ENCODE assay signal across 20 mouse cellular contexts in genomic region chr11:107325226-107325625, GRCm38 (mm10).
DNase-seq lines count a peak whose midpoint lies in the region; ATAC-seq and TF ChIP-seq lines count a peak whose summit lies in the region.
"Had no signal": no experiment of that assay in that cellular context is flagged by ENCODE, and none has a peak within 500 bp of the region (broad histone marks: within the 10 kb centered on the region; RNA-seq: fewer than 3 reads in every experiment).

No protein-coding gene starts in this region.

- DNase-seq in heart, embryonic 10.5 days (ENCODE audit: low spot score) = no peak
- no peak for DNase-seq in heart, postnatal 25 days (ENCODE audit: low spot score)
- DNase-seq in hindbrain, embryonic 14.5 days (ENCODE audit: low spot score) = no peak
- no peak for DNase-seq in hindbrain, postnatal 0 days (ENCODE audit: low spot score)
- DNase-seq in right cerebral cortex, postnatal 14 days = no peak
- DNase-seq: cerebellum, adult 8-10 months; kidney, adult 8-10 months; kidney, postnatal 25 days; layer of hippocampus, adult 9-11 months; left cerebral cortex, postnatal 4 days; liver; lung, postnatal 10 days; spleen, adult 18-20 months; thymus, postnatal 25 days had no signal

- no peak for TF ChIP-seq CTCF in hindbrain, postnatal 0 days (IDR thresholded peaks at IDR 0.05; ENCODE audit: low read depth)

- intact Hi-C loops in heart, postnatal 25 days (cut with DNase I) = no loop called here

- H3K4me2 ChIP-seq in hindbrain, embryonic 14.5 days (replicated peaks) = no peak overlapping the region
- no peak overlapping the region for H3K4me2 ChIP-seq in hindbrain, postnatal 0 days (ENCODE audit: low read depth, low read length)
- H3K4me2 ChIP-seq in hindbrain, embryonic 15.5 days = no peak overlapping the region
- no peak overlapping the region for H3K4me2 ChIP-seq in midbrain, embryonic 16.5 days (ENCODE audit: low read length)
- H3K4me2 ChIP-seq: embryonic facial prominence, embryonic 12.5 days; neural tube, embryonic 12.5 days had no signal

- WGBS in heart, embryonic 10.5 days = 94% methylated on average over 4 of the region's 4 CpGs
- 82% methylated on average over 4 of the region's 4 CpGs for WGBS in hindbrain, embryonic 14.5 days
- 76% methylated on average over 4 of the region's 4 CpGs for WGBS in hindbrain, postnatal 0 days
- 70% methylated on average over 4 of the region's 4 CpGs for WGBS in hindbrain, embryonic 15.5 days
- WGBS in midbrain, embryonic 16.5 days = 80% methylated on average over 4 of the region's 4 CpGs

- no peaks in the 10 kb centered on the region for H3K9me3 ChIP-seq in heart, embryonic 10.5 days
- H3K9me3 ChIP-seq in hindbrain, embryonic 14.5 days (ENCODE audit: control insufficient read depth, low read length) = no peaks in the 10 kb centered on the region
- no peaks in the 10 kb centered on the region for H3K9me3 ChIP-seq in hindbrain, postnatal 0 days (ENCODE audit: low read length)
- no peaks in the 10 kb centered on the region for H3K9me3 ChIP-seq in hindbrain, embryonic 15.5 days
- no peaks in the 10 kb centered on the region for H3K9me3 ChIP-seq in midbrain, embryonic 16.5 days (replicated peaks; ENCODE audit: control insufficient read depth, low read length, poor library complexity, severe bottlenecking)
- H3K9me3 ChIP-seq: embryonic facial prominence, embryonic 12.5 days; neural tube, embryonic 12.5 days had no signal

- H3K27ac ChIP-seq in heart, embryonic 10.5 days = 0 out of 2 replicates have a peak overlapping the region, but pooled peaks have one; percentile 62
- 0 out of 2 replicates have a peak overlapping the region, but pooled peaks have one; percentile 57 for H3K27ac ChIP-seq in hindbrain, embryonic 14.5 days
- no peak overlapping the region for H3K27ac ChIP-seq in hindbrain, postnatal 0 days
- H3K27ac ChIP-seq in hindbrain, embryonic 15.5 days (replicated peaks) = peak overlapping the region; percentile 53; the same call in 1 of the 2 replicates
- H3K27ac ChIP-seq in midbrain, embryonic 16.5 days (ENCODE audit: low read length) = peak overlapping the region; percentile 47; the same call in 1 of the 2 replicates
- H3K27ac ChIP-seq: embryonic facial prominence, embryonic 12.5 days; left cerebral cortex, adult 2 months; neural tube, embryonic 12.5 days had no signal

- H3K4me3 ChIP-seq in heart, embryonic 10.5 days = no peak overlapping the region
- no peak overlapping the region for H3K4me3 ChIP-seq in hindbrain, embryonic 14.5 days (replicated peaks; ENCODE audit: low read length)
- no peak overlapping the region for H3K4me3 ChIP-seq in hindbrain, postnatal 0 days (ENCODE audit: low read length)
- no peak overlapping the region for H3K4me3 ChIP-seq in hindbrain, embryonic 15.5 days
- H3K4me3 ChIP-seq in midbrain, embryonic 16.5 days (ENCODE audit: low read depth, low read length) = no peak overlapping the region
- H3K4me3 ChIP-seq: embryonic facial prominence, embryonic 12.5 days; left cerebral cortex, adult 2 months; neural tube, embryonic 12.5 days had no signal

- ATAC-seq in hindbrain, embryonic 14.5 days (ENCODE audit: low FRiP score) = no peak
- no peak for ATAC-seq in hindbrain, postnatal 0 days
- ATAC-seq in hindbrain, embryonic 15.5 days (ENCODE audit: low FRiP score, low read depth) = no peak
- no peak for ATAC-seq in midbrain, embryonic 16.5 days
- ATAC-seq: inflammation-experienced regulatory T-cells, adult 6 months had no signal

- no peaks in the 10 kb centered on the region for H3K27me3 ChIP-seq in heart, embryonic 10.5 days (ENCODE audit: insufficient read depth, poor library complexity, severe bottlenecking)
- H3K27me3 ChIP-seq in hindbrain, embryonic 14.5 days (ENCODE audit: control insufficient read depth, insufficient read depth, low read length) = no peaks in the 10 kb centered on the region
- H3K27me3 ChIP-seq in hindbrain, postnatal 0 days (ENCODE audit: insufficient read depth, low read length) = no peaks in the 10 kb centered on the region
- H3K27me3 ChIP-seq in hindbrain, embryonic 15.5 days = no peaks in the 10 kb centered on the region
- H3K27me3 ChIP-seq in midbrain, embryonic 16.5 days (ENCODE audit: control insufficient read depth, insufficient read depth, low read depth, low read length) = no peaks in the 10 kb centered on the region
- H3K27me3 ChIP-seq: embryonic facial prominence, embryonic 12.5 days; neural tube, embryonic 12.5 days had no signal

- H3K9ac ChIP-seq in hindbrain, embryonic 14.5 days = no peak overlapping the region
- H3K9ac ChIP-seq in hindbrain, postnatal 0 days (replicated peaks; ENCODE audit: low read length) = no peak overlapping the region
- no peak overlapping the region for H3K9ac ChIP-seq in hindbrain, embryonic 15.5 days
- no peak overlapping the region for H3K9ac ChIP-seq in midbrain, embryonic 16.5 days (ENCODE audit: low read depth, low read length)
- H3K9ac ChIP-seq: embryonic facial prominence, embryonic 12.5 days; neural tube, embryonic 12.5 days had no signal

- H3K4me1 ChIP-seq in heart, embryonic 10.5 days = peaks cover 13% of the 10 kb centered on the region
- H3K4me1 ChIP-seq in hindbrain, embryonic 14.5 days (replicated peaks; ENCODE audit: control insufficient read depth, insufficient read depth, low read length) = peaks cover 10% of the 10 kb centered on the region
- 0 out of 2 replicates have a peak, but pooled peaks cover 3% of the 10 kb centered on the region for H3K4me1 ChIP-seq in hindbrain, postnatal 0 days (ENCODE audit: insufficient read depth, low read length)
- H3K4me1 ChIP-seq in hindbrain, embryonic 15.5 days (replicated peaks) = peaks cover 14% of the 10 kb centered on the region
- H3K4me1 ChIP-seq in midbrain, embryonic 16.5 days (ENCODE audit: control insufficient read depth, insufficient read depth, low read length) = peaks cover 6% of the 10 kb centered on the region; the same call in 1 of the 2 replicates
- H3K4me1 ChIP-seq: embryonic facial prominence, embryonic 12.5 days had no signal

- no peaks in the 10 kb centered on the region; the same call in 1 of the 2 replicates for H3K36me3 ChIP-seq in heart, embryonic 10.5 days
- H3K36me3 ChIP-seq in hindbrain, embryonic 14.5 days (replicated peaks; ENCODE audit: control insufficient read depth, insufficient read depth) = no peaks in the 10 kb centered on the region
- H3K36me3 ChIP-seq in hindbrain, postnatal 0 days (ENCODE audit: insufficient read depth, low read length) = no peaks in the 10 kb centered on the region
- no peaks in the 10 kb centered on the region for H3K36me3 ChIP-seq in hindbrain, embryonic 15.5 days
- H3K36me3 ChIP-seq in midbrain, embryonic 16.5 days (ENCODE audit: control insufficient read depth, insufficient read depth, low read length) = no peaks in the 10 kb centered on the region
